Mouse (Mus musculus): ENCODE measurements at regions not wholly inside any gene's neighbourhood (a gene's known extent, or its start where the extent isn't known, plus 50 kb on each side); places are given as distances from the start of the nearest gene placed in this dataset.
A peak's percentile ranks its signal among the peaks of the same experiment; 100 is the strongest.

DNA sequence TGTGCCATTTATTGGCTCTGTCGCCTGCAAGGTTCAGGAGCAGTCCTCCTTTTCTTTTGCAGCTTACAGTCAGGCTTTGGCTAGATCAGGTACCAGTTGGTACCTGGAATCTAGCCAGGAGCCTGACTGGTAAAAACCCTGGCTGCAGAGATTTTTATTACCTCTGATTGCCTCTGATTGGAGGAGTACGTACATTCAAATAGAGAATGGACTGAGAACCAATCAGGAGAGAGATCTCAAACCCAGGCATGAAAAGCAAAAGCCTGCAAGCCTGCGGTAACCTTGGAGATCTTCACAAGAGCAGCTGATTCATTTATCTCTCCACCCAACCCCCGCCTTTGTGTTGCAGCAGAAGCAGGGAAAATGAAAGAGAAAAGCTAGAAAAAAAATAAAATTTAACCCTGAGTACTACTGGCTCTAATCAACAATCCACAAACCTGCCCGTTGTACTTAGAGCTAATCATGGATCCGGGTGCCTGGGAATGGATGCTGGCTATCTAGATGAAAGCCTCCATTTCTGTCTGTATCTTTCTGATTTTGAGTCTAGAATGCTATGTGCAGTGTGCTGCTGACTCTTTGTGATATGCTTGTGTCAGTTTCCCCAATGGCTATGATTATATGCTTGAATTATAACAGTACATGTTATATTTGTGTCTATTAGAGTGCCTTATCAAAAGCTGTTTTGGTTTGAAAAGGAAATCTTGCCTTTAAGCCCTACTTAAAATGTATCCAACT is 406.2 kb upstream of the Ndn start:
- DNase-seq, result peak; percentile 30

DNA sequence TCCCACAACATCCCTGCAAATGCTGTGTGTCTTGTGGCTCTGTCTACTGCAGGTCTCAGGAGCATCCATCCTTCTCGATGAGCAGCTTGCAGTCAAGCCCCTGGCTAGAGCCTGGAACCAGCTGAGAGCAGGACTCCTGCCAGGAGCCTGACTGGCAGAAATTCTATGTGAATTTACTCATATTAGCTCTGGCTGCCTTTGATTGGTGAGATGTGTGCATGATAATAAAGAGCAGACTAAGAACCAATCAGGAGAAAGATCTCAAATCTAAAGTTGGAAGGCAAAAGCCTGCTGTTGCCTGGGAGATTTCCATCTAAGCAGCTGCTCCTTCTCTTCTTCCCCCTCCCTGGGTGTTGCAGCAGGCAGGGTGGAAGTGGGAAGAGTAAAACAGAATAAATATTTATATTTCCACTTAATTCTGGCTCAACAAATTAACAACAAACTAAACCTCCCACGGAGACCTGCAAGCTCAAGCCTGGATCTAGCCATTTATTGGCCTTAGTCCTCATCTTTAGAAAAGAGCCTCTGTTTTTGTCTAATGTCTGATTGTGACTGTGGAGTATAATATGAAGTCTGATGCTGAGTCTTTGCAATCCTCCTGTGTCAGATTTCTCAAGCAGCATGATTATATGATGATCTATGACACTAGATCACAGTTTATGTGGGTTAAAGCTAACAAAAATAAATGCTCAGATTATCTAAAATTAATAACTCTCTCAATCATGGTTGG is 364.0 kb upstream of the Ndn start:
- peak; percentile 55 for DNase-seq

DNA sequence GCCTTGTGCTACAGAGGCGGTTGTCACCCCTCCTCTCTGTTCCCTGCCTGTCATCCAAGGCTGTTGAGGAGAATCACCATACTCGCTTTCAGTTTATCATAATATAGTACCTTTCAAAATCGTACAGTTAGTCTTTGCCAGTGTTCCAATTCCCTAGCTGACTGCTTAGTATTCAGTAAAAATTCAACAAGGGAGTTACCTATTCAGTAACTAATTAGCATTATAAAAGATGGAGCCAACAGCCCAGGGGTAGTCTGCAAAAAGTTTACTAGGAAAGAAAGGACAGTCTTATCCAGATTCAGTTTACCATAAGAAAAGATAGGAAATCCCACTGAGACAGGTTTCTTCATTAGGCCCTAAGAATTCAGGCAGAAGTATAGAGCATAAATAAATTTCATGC is 319.7 kb upstream of the Ndn start:
- DNase-seq, result no peak

DNA sequence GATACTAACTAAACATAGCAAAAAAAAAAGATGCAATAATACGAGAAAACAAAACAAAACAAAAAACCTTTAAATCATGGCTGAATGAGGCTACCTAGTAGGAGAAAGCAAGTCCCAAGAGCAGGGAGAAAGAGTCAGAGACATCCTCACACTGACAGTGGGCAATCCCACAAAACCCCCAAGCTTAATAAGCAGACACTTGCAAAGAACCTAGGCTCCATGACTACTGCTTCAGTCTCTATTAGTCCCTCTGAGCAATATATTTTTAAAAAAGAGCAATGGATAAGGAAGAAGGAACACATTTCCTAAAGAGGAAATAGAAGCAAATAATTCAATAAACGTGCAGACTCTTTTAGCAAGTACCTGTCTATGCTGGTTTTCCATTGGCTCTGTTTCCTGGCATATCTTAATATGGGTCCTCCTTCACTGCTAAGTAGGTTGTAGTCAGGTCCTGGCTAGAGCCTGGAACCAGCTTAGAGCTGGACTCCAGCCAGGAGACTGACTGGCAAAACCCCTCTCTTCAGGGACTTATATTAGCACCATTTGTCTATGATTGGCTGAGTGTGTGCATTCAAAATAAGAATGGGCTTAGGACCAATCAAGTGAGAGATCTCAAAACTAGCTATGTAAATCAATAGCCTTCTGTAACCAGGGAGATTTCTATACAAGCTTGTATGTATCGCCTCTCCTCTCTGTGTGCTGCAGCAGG is 300.5 kb upstream of the Ndn start:
- DNase-seq, result no peak

GRCm38 (mm10) chr7:62046452-62046809 is 299.9 kb upstream of the Ndn start:
- no peak for DNase-seq

DNA sequence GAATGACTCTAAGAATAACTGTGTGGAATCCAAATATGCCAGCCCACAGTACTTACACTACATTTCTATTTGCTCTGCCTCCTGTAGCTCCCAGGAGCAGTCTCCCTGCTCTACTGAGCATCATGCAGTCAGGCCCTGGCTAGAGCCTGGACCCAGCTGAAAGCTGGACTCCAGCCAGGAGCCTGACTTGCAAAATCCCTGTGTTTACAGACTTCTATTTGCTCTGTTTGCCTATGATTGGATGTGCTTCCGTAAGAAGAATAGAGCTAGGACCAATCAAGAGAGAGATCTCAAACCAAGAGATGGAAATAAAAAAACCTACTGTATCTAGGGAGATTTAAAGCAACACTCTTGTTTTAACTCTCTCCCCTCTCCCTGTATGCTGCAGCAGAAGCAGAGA is 267.8 kb upstream of the Ndn start:
- DNase-seq, result peak; percentile 6

DNA sequence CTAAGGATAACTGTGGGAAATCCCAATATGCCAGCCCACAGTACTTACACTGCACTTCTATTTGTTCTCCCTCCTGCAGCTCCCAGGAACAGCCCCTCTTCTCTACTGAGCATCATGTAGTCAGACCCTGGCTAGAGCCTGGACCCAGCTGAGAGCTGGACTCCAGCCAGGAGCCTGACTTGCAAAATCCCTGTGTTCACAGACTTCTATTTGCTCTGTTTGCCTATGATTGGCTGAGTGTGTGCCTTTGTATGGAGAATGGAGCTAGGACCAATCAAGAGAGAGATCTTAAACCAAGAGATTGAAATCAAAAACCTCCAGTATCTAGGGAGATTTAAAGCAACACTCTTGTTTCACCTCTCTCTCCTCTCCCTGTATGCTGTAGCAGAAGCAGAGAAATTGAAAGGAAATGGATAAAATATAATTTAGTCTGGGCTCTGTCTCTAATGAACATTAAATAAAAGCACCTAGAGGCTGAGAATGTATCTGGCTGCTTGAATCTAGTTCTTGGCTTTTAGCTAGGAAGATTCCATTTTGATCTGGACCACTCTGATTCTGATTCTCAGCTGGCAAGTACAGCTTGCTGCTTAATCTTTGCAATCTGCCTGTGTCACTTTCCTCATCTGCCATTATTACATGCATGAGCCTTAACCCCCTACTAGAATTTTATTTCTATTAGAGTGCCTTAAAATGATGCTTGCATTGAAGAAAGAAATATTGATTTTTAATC is 261.1 kb upstream of the Ndn start:
- DNase-seq, result peak; percentile 34
